Mouse (Mus musculus): ENCODE results near the gene Kcnb1.

Kcnb1 gene

DNA sequence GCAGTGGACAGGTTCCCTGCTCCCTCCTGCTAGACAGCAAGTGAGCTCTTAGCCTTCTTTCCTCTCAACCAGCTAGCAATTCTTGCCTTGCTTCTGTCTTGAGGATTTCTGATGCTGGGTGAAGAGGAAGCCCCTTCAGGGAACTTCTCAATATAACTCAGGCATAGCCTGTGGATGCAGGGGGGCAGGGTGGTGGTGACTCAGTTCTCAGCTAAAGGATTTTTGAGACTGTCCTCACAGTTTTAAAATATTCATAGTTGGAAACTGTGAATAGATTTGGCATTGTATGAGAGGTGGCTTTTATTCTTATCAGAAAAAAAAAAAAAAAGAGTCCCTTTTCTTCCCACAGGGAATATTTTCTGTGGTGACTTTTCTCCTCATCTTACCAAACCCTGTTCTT, 129.2 kb downstream of the Kcnb1 start:
- no peak for DNase-seq (ENCODE audit: low spot score)

DNA sequence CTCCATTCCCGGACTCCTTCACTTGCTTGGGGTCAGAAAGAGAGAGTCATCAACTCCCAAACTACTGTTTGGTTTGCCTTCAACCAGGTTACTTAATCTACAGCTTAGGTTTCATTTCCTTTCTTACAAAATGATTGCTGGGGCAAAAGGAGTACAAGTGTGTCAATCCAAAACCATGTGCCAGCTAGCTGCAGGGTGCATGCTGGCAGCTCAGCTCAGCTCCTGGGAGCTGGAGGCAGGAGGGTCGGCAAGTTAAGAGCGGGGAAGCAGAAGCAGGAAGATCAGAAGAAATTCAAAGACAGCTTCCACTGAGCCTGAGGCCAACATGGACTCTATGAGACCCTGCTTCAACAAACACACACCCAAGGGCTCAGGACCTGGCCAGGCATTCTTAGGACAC, 129.6 kb downstream of the Kcnb1 start:
- no peak for DNase-seq (ENCODE audit: low spot score)

DNA sequence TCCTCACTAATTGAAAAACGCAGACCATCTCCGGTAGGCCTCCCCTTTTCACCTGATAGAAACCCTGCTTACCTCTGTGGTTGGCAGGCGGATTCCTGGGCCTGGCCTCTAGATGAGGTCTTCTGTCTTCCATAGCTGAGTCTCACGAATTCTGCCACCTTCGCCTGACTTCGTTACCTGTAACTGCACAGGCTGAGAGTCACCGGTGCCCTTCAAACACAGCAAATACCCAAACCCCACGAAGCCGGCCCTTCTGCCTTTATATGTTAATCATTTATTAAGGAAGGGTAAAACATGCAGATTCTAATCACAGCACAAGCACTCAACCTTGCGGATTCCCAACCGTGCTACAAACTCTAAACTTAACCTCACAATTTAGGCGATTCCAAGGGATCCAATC, 130.0 kb downstream of the Kcnb1 start:
- no peak for DNase-seq (ENCODE audit: low spot score)

DNA sequence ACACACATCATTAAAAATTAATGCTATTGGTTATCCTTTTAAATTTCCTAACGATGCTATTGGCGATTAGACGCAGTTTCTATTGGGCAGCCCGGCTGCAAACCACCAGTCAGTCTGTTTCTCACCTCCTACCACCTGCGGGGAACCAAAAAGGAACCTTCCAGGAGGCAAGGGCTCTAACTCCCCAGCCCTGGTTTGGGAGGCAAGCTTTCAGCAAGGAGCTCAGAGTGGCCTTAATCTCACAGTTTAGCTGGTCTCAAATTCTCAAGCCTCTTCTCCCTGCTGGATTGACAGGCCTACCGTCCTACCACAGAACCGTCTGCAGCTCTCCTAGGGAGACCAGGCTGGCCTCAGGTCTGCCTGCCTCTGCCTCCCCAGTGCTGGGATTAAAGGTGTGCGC, 130.4 kb downstream of the Kcnb1 start:
- no peak for DNase-seq (ENCODE audit: low spot score)

DNA sequence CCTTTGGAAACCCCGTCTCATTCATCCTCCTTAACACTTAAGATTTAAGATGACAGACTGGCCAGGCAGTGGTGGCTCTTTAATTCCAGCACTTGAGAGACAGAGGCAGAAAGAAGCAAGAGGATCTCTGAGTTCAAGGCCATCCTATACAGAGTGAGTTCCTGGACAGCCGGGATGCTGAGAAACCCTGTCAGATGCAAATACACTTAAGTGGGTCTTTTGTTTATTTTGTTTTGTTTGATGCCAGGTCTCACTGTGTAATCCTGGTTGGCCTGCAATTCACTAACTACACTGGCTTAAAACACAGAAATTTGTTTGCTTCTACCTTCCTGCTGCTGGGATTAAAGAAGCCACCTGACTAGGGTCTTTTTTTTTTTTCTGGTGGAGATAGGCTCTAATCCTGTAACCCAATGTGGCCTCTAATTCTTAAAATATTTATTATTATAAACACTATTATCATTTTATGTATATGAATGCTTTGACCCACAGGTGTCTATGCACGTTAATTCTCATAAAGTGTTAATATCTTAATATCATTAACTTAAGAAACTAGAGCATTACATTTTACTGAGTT, 131.1 kb downstream of the Kcnb1 start:
- no peak for DNase-seq (ENCODE audit: low spot score)

DNA sequence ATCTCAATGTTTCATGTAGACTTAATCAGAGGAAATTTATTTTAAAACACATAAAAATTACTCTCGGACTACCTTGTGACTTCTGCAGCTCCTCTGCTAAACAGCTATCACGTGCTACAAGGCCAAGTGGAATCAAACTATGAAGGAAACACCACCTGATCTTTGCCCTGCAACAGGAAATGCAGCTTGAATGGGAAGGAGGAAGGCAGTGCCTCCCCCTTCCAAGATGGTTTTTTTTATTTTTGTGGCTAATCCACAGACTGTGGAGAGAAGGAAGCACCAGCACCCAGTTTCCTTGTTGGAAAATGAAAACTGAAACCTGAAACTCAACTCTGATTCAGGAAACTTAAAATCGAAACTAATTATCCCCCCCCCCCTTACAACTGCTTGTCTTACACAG, 131.8 kb downstream of the Kcnb1 start:
- no peak for DNase-seq (ENCODE audit: low spot score)

DNA sequence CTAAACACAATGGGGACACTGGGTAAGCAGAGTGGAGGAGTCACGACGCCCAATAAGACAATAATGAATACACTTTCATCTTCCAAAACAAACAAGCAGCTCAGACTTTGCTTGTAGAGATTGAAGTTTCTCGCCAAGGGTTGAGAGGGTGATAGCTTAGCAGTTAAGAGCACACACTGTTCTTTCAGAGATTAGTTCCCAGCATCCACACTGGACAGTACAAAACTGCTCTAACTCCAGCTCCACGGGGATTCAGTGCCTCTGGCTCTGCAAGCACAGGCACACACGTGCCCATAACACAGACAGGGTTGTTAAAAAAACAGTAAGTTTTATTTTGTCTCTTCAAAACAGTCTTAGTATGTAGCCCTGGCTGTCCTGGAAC, 133.0 kb downstream of the Kcnb1 start:
- DNase-seq (ENCODE audit: low spot score), result no peak

DNA sequence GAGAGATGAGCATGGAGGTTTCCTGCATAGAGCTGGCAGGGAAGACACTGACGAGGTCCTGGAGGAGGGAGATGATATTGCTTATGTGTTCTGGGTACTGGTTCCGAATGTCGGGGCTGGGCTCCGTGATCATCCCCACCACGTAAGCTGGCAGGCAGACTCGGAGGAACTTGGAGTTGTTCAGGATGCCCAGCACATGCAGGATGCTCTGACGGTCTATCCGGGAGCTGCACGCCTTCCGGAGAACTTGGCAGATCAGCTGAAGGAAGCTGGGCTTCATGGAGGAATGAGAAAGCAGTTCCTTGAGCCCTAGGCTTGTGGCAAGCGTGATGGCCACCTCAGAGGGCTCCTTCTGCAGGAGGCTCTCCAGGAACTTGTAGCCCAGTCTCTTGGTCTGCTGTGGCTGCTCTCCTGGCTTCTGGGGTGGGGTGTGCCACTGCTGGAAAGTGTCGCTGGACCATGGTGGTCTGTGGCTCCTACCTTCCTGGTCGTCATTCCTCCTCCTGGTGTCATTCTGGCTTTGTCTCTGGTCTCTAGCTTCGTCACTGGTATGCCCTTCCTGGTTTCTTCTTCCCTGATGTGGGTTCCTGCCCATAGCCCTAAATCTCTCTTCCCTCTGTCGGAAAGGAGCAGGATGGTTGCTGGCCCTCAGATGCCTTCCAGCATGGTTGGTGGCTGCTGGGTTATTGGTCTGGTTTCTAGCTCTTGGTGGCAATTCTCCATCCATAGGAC, 133.6 kb downstream of the Kcnb1 start:
- no peak for DNase-seq (ENCODE audit: low spot score)

DNA sequence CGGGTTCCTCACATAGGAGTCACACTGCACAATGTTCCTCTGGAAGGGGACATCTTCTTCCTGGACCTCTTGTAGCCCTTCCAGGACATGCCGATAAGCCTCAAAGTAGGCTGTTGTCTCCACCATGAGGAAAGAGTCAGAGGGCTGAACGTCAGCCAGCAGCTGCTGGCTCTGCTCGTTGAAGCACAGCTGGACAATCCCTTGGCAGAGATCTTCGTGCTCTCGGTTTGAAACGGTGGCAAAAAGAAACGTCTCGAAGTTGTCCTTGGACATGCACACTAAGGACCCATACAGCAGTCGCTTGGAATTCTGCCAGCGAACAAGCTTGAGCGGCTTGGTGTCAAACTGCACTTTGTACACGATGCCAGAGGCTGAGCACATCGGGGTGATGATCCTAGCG, 134.6 kb downstream of the Kcnb1 start:
- no peak for DNase-seq (ENCODE audit: low spot score)

DNA sequence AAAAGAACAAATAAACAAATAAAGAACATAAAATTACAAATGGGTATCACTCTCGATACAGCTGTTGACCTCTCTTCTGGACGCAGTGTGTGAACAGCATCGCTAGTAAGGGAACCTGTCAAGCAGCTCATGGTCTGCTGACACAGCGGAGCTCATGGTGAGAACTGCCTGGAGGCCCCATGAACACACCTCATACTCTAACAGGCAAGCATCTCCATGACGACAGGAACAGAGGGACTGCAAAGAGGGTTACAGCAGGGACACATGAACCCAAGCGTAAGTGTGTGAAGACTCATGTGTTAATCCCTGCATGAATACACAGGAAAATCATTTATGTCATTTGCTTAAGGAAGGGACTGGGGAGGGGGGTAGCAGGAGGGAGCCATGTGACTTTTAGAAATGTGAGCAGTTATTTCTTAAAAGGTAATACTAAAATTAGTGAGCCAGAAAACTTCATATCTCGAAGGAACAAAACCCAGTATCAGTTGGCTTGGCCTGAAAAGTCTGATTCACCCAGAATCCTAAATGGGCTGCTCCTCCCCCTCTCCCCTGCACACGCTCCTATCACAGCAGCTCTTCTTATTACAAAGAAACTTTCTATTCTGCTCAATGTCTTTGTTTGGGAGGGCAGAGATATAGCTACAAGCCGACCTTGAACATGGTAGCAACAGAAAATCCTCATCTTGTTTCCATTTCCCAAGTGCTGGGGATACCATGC, 136.7 kb downstream of the Kcnb1 start:
- no peak for DNase-seq (ENCODE audit: low spot score)

DNA sequence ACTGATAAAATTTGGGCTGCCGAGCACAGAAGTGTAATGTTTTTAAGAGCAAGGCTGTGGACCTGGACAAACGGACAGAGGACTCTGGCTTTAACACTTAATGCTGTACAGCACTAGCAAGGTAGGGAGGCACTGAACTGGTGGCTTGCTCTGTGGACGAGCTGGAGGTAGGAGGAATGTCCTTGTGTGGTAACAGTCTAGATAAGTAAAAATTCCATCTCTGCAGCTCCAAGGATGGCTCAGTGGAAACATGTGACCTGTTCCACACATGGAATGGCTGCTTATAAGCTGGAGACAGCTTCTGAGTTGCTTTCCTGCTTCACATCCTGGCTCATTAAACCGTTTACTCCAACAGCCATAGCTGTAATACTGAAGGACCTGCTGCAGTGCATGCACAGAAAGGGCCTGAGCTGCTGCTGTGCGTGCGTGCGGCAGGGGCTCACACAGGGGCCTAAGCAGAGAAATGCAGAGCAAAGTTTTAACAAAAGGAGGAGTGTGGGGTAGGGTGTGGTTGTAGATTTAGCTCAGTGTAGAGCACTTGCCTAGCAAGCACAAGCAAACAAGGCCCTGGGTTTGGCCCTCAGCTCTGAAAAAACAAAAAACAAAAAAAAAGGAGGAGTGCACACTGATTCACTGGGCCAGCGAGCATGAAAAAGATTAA, 141.1 kb downstream of the Kcnb1 start:
- no peak for DNase-seq (ENCODE audit: low spot score)

DNA sequence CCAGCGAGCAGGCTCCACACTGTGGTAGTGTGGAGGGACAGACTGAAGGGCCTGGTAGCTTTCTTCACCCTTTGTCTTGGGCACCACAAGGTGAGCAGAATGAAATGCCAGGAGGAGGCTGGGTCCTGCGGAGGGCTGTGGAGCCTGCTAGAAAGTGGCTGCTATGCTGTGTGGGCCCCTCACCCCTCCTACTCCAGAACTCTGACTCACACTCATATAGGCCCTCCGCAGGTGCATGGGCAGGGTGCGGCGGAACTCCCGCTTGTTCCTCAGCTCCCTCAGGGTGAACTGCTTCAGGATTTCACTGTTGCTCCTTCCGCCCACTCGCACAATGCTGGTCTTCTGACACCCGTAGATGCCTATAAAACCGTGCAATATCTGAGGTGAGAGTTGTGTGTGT, 141.7 kb downstream of the Kcnb1 start:
- DNase-seq (ENCODE audit: low spot score), result no peak

Measured in embryo, embryonic 10.5 days (tissue).